Mouse (Mus musculus) retina, adult 2 months (tissue): Measurements from ENCODE around the gene Pear1.
A peak's percentile ranks its signal among the peaks of the same experiment; 100 is the strongest.

Experiments used
- DNase-seq: peaks from one replicate; pipeline ENCODE4 v3.0.0-alpha.2; 2012; ENCODE audit warnings: low read depth, low spot score

The Pear1 gene

DNA sequence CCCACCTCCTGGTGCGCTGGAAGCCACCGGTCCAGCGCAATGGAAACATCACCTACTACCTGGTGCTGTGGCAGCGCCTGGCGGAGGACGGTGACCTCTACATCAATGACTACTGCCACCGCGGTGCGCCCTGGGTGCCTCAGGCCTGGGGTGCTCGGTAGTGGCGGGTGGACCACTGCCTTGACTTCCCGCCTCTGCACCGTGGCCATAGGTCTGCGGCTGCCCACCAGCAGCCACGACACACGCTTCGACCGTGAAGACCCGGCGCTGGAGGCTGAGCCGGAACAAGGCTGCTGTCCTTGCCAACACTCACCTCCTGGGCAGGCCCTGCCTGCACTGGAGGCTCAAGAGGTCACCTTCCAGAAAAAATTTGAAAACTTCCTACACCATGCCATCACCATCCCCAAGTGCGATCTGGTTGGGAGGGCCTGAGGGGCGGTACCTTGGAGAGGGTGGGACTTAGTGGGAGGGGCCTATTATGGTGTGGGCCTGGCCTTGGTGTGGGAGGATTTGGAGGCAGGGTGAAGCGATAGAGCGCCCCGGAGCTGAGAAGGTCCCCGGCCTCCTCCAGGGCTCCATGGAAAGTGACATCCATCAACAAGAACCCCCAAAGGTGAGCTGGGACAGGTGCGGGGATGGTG lies 14.7 kb downstream of the Pear1 start:
- DNase-seq: no peak

GRCm38 (mm10) chr3:87804038-87804677 lies 19.9 kb downstream of the Pear1 start:
- DNase-seq: no peak

DNA sequence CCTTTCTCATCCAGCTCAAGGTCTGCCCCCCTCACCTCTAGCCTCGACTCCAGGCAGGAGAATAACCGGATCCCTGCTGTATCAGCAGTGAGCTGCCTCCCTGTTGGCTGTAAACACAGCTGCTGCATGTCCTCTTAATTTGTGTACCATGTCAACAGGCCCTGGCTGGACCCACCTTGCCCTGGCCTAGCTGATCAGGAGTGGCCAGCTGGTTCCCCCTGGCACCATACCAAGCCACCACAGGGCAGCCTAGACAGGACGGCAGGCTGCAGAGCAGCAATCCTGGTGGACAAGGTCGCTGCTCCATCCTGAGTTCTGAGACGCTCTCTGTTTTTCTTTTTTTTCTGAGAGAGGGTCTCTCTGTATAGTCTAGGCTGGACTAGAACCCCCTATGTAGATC lies 22.4 kb downstream of the Pear1 start:
- no peak for DNase-seq

DNA sequence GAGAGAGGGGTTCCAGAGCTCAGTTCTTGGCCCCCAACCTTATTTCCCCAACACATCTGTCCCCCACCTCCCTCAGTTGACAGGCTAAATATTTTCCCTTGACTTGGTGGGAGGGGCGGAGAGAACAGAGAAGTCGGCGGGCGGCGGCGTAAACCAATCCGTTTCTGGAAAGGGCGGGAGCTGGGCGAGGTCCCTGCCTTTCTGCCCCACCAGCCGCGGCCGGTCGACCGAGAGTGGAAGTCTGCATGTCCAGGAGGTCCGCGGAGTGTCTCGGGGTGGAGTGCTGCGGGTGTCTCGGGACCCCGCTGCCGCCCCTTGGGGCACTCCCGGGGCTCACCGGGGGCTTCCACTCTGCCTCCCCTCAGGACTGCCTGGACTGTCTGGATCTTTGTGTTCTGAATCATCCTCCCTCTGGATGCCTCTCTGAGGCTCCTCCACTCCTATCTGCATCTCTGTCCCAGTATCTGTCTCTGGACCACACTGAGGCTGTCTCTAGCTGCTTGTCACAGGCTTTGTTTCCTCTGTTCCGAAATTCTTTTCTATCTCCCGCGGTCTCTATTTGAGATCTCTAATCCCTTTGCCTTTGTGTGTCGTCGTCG lies 27.3 kb downstream of the Pear1 start, which contains the start of gene Insrr:
Gene Insrr, plus strand, starts transcription at position 216 of the 599 bp plus-strand sequence.
- DNase-seq: no peak

DNA sequence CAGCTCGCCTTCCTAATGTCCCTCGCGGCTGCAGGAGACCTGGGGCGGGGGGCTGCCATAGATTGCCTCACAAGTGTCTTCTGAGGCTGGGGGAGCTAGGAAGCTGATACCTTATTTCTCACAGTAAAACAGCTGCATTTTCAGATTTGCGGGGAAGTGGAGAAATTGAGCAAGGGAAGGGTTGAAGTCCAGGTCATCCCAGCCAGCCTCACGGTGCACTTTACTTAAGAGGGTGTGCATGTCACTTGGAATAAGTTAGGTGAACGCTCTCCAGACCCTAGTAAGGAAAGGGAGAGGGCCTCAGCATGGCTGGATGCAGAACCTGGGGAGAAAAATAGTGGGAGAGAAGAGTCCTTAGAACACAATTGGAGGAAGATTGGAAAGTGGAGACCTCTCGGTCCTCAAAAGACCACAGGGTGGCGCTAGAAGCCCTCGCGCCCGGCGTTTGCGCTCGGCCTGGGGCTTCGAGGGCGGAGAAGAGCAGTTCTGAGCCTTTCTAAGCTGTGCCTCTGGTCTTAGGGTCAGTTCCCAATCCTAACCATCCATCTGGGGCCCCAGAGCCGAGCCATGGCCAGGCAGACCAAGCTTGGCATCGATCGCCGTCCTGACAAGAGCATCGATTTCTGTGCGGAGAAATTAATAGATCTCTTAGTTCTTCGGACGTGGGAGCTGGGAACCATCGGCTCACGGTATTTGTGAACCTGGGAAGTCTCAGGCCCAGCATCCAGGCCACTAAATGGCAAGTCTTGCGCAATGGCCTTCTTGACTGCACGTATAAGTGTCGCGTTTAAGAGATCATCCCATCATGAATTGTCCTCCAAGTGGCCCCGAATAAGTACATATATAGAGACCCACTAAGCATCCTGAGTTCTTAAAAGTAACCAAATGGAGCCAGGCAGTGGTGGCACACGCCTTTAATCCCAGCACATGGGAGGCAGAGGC lies 28.5 kb downstream of the Pear1 start:
- DNase-seq: no peak

DNA sequence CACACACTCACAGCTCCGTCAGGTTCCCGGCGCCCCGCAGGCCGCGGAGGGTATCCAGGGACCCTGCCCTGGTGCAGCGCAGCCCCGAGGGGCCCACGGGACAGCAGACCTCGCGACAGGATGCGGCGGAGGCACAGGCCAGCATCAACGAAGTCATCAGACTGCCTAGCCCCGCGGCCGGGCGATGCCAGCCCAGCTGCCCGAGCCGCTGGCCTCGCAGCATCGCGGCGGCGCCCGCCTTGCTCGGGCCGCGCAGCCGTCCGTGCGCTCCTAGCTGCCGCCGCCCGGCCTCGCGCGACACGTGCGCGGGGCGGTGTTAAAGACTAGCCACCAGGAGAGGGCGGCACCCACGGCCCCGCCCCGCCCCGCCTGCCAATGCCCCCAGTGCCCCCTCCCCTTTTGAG lies 29.2 kb downstream of the Pear1 start, which contains the start of gene Ntrk1:
Gene Ntrk1, minus strand, starts transcription at position 241 of the 404 bp plus-strand sequence.
- DNase-seq: no peak

- DNase-seq: no peak
These were observed 34.3 kb downstream of the Pear1 start for GRCm38 (mm10) chr3:87789768-87790167.

GRCm38 (mm10) chr3:87789248-87789647 lies 34.9 kb downstream of the Pear1 start:
- no peak for DNase-seq

DNA sequence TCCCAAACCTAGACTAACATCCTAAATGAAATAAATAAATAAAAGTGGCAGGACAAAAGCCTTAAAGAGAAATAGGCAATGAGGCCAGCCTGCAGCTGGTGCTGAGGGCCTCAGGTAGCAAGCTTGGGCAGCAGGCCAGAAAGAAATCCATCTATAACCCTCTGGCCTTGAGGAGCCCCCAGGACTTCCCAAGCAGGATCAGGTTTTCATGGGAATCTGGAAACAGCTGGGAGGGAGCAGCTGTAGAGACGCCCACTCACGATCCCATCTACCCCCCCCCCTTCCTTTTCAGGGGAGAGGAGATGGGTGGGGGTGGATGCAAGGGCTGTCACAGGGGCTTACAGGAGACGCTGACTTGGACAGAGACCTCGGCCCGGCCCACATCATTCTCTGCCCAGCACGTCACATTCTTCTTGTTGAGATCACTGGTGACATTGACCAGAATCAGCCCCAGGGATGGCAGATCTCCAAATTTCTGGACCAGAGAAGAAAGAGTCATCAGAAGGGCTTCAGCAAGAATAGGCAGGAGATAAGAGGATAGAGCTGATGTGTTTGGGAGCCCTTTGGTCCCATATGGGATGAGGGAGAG lies 38.4 kb downstream of the Pear1 start:
- no peak for DNase-seq

- no peak for DNase-seq
These were observed 39.0 kb downstream of the Pear1 start for GRCm38 (mm10) chr3:87785156-87785555.

DNA sequence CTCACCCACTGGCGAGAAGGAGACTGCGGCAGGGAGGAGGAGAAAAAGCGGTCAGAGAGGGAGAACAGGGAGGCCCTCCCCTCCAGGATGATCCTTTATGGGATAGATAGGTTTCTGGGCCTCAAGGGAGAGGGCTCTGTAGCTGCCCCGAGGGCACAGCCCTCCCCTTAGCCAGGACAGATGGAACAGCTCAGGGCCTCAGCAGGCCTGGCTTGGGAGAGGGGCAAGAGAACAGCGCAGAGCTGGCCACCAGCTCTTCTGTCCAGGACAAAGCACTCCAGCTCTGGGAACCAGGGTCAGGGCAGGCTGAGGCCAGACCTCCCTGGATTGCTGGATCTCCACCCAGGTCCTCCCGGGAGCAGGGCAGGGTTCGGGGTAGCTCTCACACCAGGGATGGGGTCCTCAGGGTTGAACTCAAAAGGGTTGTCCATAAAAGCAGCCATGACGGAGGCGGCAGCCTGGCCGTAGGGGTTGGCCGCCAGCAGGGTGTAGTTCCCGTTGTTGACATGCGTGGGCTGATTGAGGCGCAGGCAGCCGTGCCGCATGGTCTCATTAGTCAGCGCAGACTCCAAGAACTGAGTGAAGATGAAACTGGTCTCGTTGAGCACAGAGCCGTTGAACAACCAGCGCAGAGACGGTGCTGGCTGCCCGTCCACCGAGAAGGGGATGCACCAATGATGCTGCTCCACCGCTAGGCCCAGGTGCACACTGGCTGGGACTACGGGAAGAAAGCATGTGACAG lies 40.7 kb downstream of the Pear1 start:
- DNase-seq: no peak

GRCm38 (mm10) chr3:87779086-87779485 lies 45.0 kb downstream of the Pear1 start:
- DNase-seq: no peak

GRCm38 (mm10) chr3:87778283-87778682 lies 45.8 kb downstream of the Pear1 start:
- no peak for DNase-seq

- DNase-seq: no peak
These were observed 53.0 kb downstream of the Pear1 start for GRCm38 (mm10) chr3:87771088-87771487.

GRCm38 (mm10) chr3:87770280-87770679 lies 53.8 kb downstream of the Pear1 start:
- peak; percentile 30 for DNase-seq

GRCm38 (mm10) chr3:87769506-87769905 lies 54.6 kb downstream of the Pear1 start:
- DNase-seq: no peak

DNA sequence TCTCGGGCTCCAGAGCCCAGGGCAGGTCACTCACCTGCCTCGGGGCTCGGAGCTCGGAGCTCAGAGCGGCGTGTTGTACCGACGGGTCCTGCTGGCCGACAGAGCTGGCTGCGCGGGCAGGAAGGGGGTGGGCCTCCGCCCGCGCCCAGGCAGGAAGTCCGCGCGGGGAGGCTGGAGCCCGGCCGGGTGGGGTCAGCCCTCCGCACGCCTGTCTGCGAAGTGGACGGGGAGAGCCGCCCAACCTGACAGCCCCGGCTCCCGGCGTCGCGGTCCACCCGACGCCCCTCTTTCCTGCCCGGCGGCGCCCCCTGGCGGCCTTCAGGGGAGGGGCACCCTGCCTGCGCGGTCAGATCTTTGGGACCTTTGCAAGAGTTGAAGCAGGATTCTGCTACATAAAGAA lies 55.3 kb downstream of the Pear1 start:
- DNase-seq: no peak

DNA sequence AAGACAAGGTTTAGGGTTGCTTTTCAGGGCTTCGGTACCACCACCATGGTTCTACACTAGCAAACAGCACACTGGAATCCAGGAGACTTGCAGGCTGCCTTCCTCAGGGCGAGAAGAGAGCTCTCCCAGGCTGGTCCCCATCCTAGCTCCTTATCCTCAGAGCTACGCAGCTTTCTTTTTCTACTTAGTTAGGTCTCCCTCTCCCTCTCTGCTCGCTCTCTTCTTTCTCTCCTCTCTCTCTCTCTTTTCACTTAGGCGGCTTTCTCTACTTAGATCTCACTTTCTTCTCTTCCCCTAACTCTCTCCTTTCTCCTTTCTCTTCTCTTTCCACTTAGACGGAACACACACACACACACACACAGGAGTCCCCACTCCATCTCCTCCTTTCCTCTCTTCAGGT lies 55.7 kb downstream of the Pear1 start:
- DNase-seq: no peak

DNA sequence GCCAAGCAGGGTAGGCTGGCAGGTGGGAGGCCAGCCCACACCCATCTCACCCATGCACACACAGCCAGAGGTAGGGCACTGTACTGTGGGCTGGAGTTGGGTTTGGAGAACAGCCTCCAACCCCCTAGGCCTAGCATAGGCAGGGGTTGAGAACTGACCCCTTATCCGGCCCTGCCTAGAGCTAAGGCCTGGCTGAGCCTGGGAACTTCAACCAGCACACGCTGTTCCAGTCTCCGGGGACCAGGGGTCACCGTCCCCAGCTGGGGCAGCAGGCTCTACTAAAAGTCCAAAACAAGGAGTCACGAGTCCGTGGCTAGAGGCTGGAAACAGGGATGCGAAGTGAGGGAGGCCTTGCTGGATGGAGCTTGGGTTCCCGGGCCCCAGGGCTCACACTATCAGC lies 56.3 kb downstream of the Pear1 start:
- no peak for DNase-seq

GRCm38 (mm10) chr3:87766284-87766667 lies 57.8 kb downstream of the Pear1 start:
- DNase-seq: no peak
